In the genomic region with DNA sequence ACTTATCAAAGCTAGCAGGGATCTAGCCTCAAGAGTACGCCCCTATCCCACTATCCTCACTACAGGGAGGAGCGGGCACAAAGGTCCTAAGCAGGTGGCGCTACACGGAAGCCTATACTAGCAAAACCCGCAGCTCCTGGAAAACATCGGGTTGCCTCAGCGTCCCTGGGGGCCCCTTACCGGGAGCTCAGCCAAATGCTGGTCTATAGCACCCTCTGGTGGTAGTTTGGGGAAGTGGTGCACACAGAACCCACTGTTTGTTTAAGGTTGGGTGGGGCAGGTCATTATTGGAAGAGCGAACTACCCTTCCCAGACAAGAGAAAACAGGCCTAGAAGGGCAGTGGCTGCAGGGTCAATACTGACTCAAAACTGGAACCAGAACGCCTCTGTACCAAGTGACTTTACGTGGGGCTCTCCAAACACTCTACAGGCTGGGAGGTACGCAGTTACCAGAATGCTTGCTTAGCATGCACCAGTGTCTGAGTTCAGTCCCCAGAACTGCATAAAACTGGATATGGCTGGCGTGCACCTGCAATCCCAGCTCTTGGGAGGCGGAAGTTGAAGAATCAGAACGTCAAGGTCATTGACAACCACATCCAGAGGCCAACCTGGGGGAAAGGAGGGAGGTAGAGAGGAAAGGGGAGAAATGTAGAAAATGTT, we compare ENCODE assay signal across 8 mouse cellular contexts. TPM values are rescaled to one million over a fixed set of nuclear protein-coding genes. Genes with fewer than 3 reads are reported as not detected.
DNase-seq lines count a peak whose midpoint lies in the region; ATAC-seq lines count a peak whose summit lies in the region.

No protein-coding gene starts in this region.

- H3K27ac ChIP-seq in hindbrain, embryonic 11.5 days (ENCODE audit: low read depth, low read length): no peak overlapping the region

- H3K27me3 ChIP-seq in hindbrain, embryonic 11.5 days (ENCODE audit: control insufficient read depth, insufficient read depth, low read length): no peaks in the 10 kb centered on the region

- peak overlapping the region; percentile 22; the same call in 1 of the 2 replicates for H3K4me2 ChIP-seq in hindbrain, embryonic 11.5 days (replicated peaks; ENCODE audit: low read depth, low read length)

- peak; percentile 68; the same call in 1 of the 2 replicates for ATAC-seq in hindbrain, embryonic 11.5 days (ENCODE audit: low FRiP score)

- DNase-seq in MN1 (ENCODE audit: low spot score): peak; percentile 63
- DNase-seq in cerebellum, adult 9-10 months: peak; percentile 84
- DNase-seq in frontal cortex, adult 2 months (ENCODE audit: extremely low spot score in 1 of 2, low spot score in 1 of 2): peak; percentile 50 to 91
- peak; percentile 93 for DNase-seq in hindbrain, embryonic 11.5 days (ENCODE audit: low spot score)
- DNase-seq in layer of hippocampus, adult 9-11 months: peak; percentile 40
- DNase-seq in lung, postnatal 10 days: peak; percentile 87
- DNase-seq in retina, adult 2 months (ENCODE audit: low read depth, low spot score): peak; percentile 56
- peak; percentile 85 for DNase-seq in thymus, postnatal 25 days

- H3K4me3 ChIP-seq in hindbrain, embryonic 11.5 days (ENCODE audit: low read depth, low read length): no peak overlapping the region

- H3K9me3 ChIP-seq in hindbrain, embryonic 11.5 days (ENCODE audit: control insufficient read depth, low read length): no peaks in the 10 kb centered on the region

- no peak overlapping the region for H3K9ac ChIP-seq in hindbrain, embryonic 11.5 days (ENCODE audit: low read depth, low read length)

- H3K4me1 ChIP-seq in hindbrain, embryonic 11.5 days (replicated peaks; ENCODE audit: control insufficient read depth, insufficient read depth, low read length): peaks cover 3% of the 10 kb centered on the region; the same call in 1 of the 2 replicates

- no peaks in the 10 kb centered on the region for H3K36me3 ChIP-seq in hindbrain, embryonic 11.5 days (ENCODE audit: control insufficient read depth, insufficient read depth, low read length)

- 11% methylated on average over 15 of the region's 15 CpGs for WGBS in hindbrain, embryonic 11.5 days

RNA-seq across cellular contexts. Expression of gene Commd7, which starts 45.9 kb away (rescaled TPM):
- 34.8 and 35.5 TPM in 2 replicates for polyA plus RNA-seq in frontal cortex, adult 2 months (2012; rRNA removed)
- polyA plus RNA-seq in hindbrain, embryonic 11.5 days (2014; fragmentation: Nextera tagmentation; extraction: Ambion mirVana): 60.0 and 65.6 TPM in 2 replicates

RNA-seq across cellular contexts. Expression of gene Nol4l, which starts 56.9 kb away (rescaled TPM):
- 35.8 and 36.3 TPM in 2 replicates for polyA plus RNA-seq in frontal cortex, adult 2 months (2012; rRNA removed)
- polyA plus RNA-seq in hindbrain, embryonic 11.5 days (2014; fragmentation: Nextera tagmentation; extraction: Ambion mirVana): 26.0 and 26.7 TPM in 2 replicates

Comparison
In these comparisons a context has a peak if more than half of its experiments do, and no peak if none do; other contexts are left out.
1. DNase-seq: peak in every context shown above with its lines; median percentile 93 in hindbrain, embryonic 11.5 days; 87 in lung, postnatal 10 days; 85 in thymus, postnatal 25 days; 84 in cerebellum, adult 9-10 months; 70 in frontal cortex, adult 2 months; 63 in MN1; 56 in retina, adult 2 months; 40 in layer of hippocampus, adult 9-11 months.